Mouse (Mus musculus): ENCODE data around the gene Gm21719. TPM values are rescaled to one million over a fixed set of nuclear protein-coding genes. Genes with fewer than 3 reads are reported as not detected.
"Not testable (repeated sequence)": the region's sequence is repeated elsewhere in the genome, so short reads cannot be mapped to it uniquely, and the experiment has no call there.

Gene Gm21719
- not detected in 2 replicates for polyA plus RNA-seq (2015; fragmentation: Nextera tagmentation; extraction: Ambion mirVana)

DNA sequence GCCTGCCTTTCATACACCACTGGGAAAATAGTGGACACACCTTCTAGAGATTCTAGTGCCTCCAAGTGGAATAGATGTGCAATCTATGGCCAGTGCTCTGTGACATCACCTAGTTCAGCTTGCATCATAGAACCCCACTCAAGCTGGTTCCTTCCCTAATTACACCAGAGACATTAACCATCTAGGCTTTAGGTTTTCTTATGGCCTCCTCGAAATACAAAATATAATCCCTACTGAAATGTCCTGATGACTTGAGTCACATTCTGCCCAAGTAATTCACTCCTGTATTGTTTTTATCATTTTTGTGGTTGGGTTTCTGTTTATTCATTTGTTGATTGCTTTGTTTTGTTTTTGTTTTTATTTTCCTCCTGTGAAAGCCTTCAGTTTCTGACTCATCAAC lies at the start of gene Gm21719:
Gm21719 (minus strand) TSS at position 101 of the 400 bp plus-strand sequence.
- H3K9ac ChIP-seq (replicated peaks); H3K4me1 ChIP-seq (replicated peaks); H3K36me3 ChIP-seq; H3K9me3 ChIP-seq; H3K4me3 ChIP-seq (replicated peaks); H3K27me3 ChIP-seq; ATAC-seq; H3K4me2 ChIP-seq (replicated peaks); H3K27ac ChIP-seq: not testable (repeated sequence)
- WGBS = 40% methylated on average over 1 of the region's 1 CpGs

Other genes starting within 250 kb of the Gm21719 start
- not detected in 2 replicates for gene Gm28919, start 99.3 kb downstream of the Gm21719 start, polyA plus RNA-seq (2015; fragmentation: Nextera tagmentation; extraction: Ambion mirVana)
- gene Gm20830, start 235.4 kb upstream of the Gm21719 start, polyA plus RNA-seq (2015; fragmentation: Nextera tagmentation; extraction: Ambion mirVana) = not detected in 2 replicates

All from midbrain, embryonic 13.5 days (tissue).